Mouse (Mus musculus): Measurements from ENCODE around the gene Fbxl5. TPM values are rescaled to one million over a fixed set of nuclear protein-coding genes. Genes with fewer than 3 reads are reported as not detected.

The Fbxl5 gene
- polyA plus RNA-seq, 1 experiment from 2014 or later: 96.6 TPM

- no peaks in the 10 kb centered on the region for H3K27me3 ChIP-seq (ENCODE audit: control insufficient read depth, insufficient read depth, low read length)
- H3K4me2 ChIP-seq (ENCODE audit: low read depth, low read length): no peak overlapping the region
- H3K27ac ChIP-seq (ENCODE audit: low read depth, low read length): no peak overlapping the region
- no peak overlapping the region for H3K4me3 ChIP-seq (ENCODE audit: low read depth, low read length)
- H3K9ac ChIP-seq (replicated peaks; ENCODE audit: low read depth, low read length): no peak overlapping the region
- H3K9me3 ChIP-seq (ENCODE audit: control insufficient read depth, low read length): no peaks in the 10 kb centered on the region
- no peaks in the 10 kb centered on the region for H3K36me3 ChIP-seq (ENCODE audit: control insufficient read depth, insufficient read depth, low read length)
- no peaks in the 10 kb centered on the region for H3K4me1 ChIP-seq (ENCODE audit: control insufficient read depth, insufficient read depth, low read length)
- no peak for ATAC-seq (ENCODE audit: low read depth)
Observed at GRCm38 (mm10) chr5:43801253-43801652, 20.2 kb downstream of the Fbxl5 start.

DNA sequence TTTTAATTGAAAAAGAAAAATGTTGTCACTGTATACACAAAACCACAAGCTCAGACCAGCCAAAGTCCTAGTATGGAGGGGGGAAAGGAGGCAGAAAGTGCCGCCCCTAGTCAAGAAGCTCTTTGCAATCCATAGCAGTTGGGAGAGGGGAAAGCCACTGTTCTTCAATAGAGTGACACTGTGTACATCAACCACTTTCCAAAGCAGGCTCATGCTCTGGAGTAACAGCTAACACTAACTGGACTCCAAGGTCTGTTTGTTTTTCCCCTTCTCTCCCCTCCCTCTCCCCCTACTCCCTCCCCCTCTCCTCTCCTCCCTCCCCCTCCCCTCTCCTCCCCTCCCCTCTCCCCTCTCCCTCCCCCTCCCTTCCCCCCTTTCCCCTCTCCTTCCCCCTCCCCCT is 20.7 kb downstream of the Fbxl5 start:
- H3K4me2 ChIP-seq (ENCODE audit: low read depth, low read length): no peak overlapping the region
- no peaks in the 10 kb centered on the region for H3K36me3 ChIP-seq (ENCODE audit: control insufficient read depth, insufficient read depth, low read length)
- H3K4me3 ChIP-seq (ENCODE audit: low read depth, low read length): no peak overlapping the region
- H3K9me3 ChIP-seq (ENCODE audit: control insufficient read depth, low read length): no peaks in the 10 kb centered on the region
- H3K27me3 ChIP-seq (ENCODE audit: control insufficient read depth, insufficient read depth, low read length): no peaks in the 10 kb centered on the region
- no peak overlapping the region for H3K9ac ChIP-seq (replicated peaks; ENCODE audit: low read depth, low read length)
- WGBS: 79% methylated on average over 1 of the region's 1 CpGs
- H3K27ac ChIP-seq (ENCODE audit: low read depth, low read length): no peak overlapping the region
- H3K4me1 ChIP-seq (ENCODE audit: control insufficient read depth, insufficient read depth, low read length): no peaks in the 10 kb centered on the region
- ATAC-seq (ENCODE audit: low read depth): no peak

DNA sequence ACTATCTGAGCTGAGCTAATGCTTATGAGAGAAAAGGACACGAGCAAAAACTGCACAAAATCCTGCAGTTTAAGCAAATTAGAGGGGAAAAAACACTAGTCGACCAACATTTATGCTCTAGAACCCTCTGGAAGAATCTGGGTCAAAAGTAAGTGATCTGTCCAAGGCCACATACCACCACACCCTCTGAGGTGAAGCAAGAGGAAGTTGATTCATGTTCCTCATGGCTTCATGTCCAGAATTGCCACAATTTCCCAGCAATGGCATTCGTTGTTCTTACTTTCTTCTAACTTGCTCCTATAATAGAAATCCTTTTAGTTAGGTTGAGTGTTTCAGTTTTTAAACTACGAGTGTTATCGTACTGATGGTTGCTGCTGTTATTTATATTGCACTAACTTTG is 21.9 kb downstream of the Fbxl5 start:
- WGBS: 88% methylated on average over 5 of the region's 5 CpGs
- Histone ChIP-seq H3K4me2 (ENCODE audit: low read depth, low read length) (no peak overlapping the region), H3K27ac (ENCODE audit: low read depth, low read length) (no peak overlapping the region)

GRCm38 (mm10) chr5:43792354-43792753 is 29.1 kb downstream of the Fbxl5 start:
- no peaks in the 10 kb centered on the region for H3K9me3 ChIP-seq (ENCODE audit: control insufficient read depth, low read length)
- WGBS: 90% methylated on average over 5 of the region's 5 CpGs
- no peak overlapping the region for H3K27ac ChIP-seq (ENCODE audit: low read depth, low read length)
- H3K27me3 ChIP-seq (ENCODE audit: control insufficient read depth, insufficient read depth, low read length): no peaks in the 10 kb centered on the region
- no peak overlapping the region for H3K4me3 ChIP-seq (ENCODE audit: low read depth, low read length)
- H3K9ac ChIP-seq (replicated peaks; ENCODE audit: low read depth, low read length): no peak overlapping the region
- H3K4me2 ChIP-seq (ENCODE audit: low read depth, low read length): no peak overlapping the region
- no peaks in the 10 kb centered on the region for H3K4me1 ChIP-seq (ENCODE audit: control insufficient read depth, insufficient read depth, low read length)
- H3K36me3 ChIP-seq (ENCODE audit: control insufficient read depth, insufficient read depth, low read length): no peaks in the 10 kb centered on the region
- no peak for ATAC-seq (ENCODE audit: low read depth)

More for the DNA sequence above, 21.9 kb downstream of the Fbxl5 start:
- H3K27me3 ChIP-seq (ENCODE audit: control insufficient read depth, insufficient read depth, low read length): no peaks in the 10 kb centered on the region
- ATAC-seq (ENCODE audit: low read depth): no peak
- H3K4me1 ChIP-seq (ENCODE audit: control insufficient read depth, insufficient read depth, low read length): no peaks in the 10 kb centered on the region
- no peaks in the 10 kb centered on the region for H3K36me3 ChIP-seq (ENCODE audit: control insufficient read depth, insufficient read depth, low read length)
- no peak overlapping the region for H3K4me3 ChIP-seq (ENCODE audit: low read depth, low read length)
- H3K9ac ChIP-seq (replicated peaks; ENCODE audit: low read depth, low read length): no peak overlapping the region
- H3K9me3 ChIP-seq (ENCODE audit: control insufficient read depth, low read length): no peaks in the 10 kb centered on the region

DNA sequence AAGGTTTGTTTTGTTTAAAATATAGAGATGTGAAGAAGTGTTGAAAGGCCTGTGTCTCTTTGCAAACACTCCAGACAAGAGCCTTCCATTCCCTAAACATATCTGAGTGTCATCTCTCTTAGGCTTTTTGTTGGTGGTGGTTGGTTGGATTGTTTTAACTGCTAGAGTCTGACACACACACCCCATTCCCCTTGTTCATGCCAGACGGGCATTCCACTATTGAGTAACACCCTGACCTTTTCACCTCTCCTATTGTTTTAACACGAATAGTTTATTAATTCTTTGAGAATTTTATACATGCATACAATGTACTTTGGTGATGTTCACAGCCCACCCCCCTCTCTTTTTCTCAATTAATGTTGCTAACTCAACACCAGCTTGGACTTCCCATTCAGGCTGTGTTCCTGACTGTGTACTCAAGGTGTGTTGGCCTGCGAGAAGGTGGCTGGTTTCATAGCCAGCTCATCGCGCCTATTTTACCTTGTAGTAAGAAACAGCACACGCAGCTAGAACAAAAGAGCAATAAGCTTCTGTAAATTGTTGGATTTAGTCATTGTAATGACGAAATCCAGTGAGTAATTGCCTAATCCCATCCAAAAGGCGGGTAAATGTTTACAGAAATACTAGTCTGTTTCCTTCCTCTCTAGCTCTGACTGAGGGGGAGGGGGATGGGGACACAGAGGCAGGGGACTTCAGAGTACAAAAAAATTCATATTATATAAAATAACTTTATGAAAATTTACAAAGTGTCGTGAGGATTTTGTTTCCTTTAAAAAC is 33.3 kb downstream of the Fbxl5 start:
- ATAC-seq (ENCODE audit: low read depth): no peak
- 82% methylated on average over 9 of the region's 9 CpGs for WGBS
- Histone ChIP-seq H3K4me1 (ENCODE audit: control insufficient read depth, insufficient read depth, low read length) (no peaks in the 10 kb centered on the region), H3K27me3 (ENCODE audit: control insufficient read depth, insufficient read depth, low read length) (no peaks in the 10 kb centered on the region), H3K4me2 (ENCODE audit: low read depth, low read length) (no peak overlapping the region), H3K9me3 (ENCODE audit: control insufficient read depth, low read length) (no peaks in the 10 kb centered on the region), H3K9ac (replicated peaks; ENCODE audit: low read depth, low read length) (no peak overlapping the region), H3K27ac (ENCODE audit: low read depth, low read length) (no peak overlapping the region), H3K36me3 (ENCODE audit: control insufficient read depth, insufficient read depth, low read length) (no peaks in the 10 kb centered on the region), H3K4me3 (ENCODE audit: low read depth, low read length) (no peak overlapping the region)

- H3K9ac ChIP-seq (replicated peaks; ENCODE audit: low read depth, low read length): no peak overlapping the region
- 0 out of 2 replicates have a peak, but pooled peaks cover 4% of the 10 kb centered on the region for H3K4me1 ChIP-seq (ENCODE audit: control insufficient read depth, insufficient read depth, low read length)
- no peaks in the 10 kb centered on the region for H3K27me3 ChIP-seq (ENCODE audit: control insufficient read depth, insufficient read depth, low read length)
- WGBS: 93% methylated on average over 4 of the region's 4 CpGs
- no peak overlapping the region for H3K27ac ChIP-seq (ENCODE audit: low read depth, low read length)
- no peaks in the 10 kb centered on the region for H3K36me3 ChIP-seq (ENCODE audit: control insufficient read depth, insufficient read depth, low read length)
- no peaks in the 10 kb centered on the region for H3K9me3 ChIP-seq (ENCODE audit: control insufficient read depth, low read length)
- no peak overlapping the region for H3K4me3 ChIP-seq (ENCODE audit: low read depth, low read length)
- H3K4me2 ChIP-seq (ENCODE audit: low read depth, low read length): no peak overlapping the region
- no peak for ATAC-seq (ENCODE audit: low read depth)
Observed at GRCm38 (mm10) chr5:43786607-43787006, 34.8 kb downstream of the Fbxl5 start.

DNA sequence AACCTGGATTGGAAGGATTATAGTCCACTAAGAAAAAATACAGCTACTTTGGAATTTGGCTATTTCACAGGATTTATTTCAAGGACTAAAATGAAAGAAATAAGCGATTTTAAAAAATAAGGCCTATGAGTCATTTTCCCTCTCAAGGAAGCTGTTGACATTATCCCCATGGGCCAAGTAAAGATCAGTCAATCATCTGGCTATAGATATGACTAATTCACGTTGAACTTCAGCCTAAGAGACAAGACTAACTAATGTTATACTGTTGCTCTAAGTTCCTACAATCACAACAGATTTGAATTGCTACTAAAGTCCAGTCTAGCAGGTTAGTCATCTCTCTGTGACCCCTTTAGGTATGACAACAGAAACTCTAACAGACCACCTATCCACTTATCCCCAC is 37.4 kb downstream of the Fbxl5 start:
- H3K27ac ChIP-seq (ENCODE audit: low read depth, low read length): no peak overlapping the region
- WGBS: 85% methylated on average over 2 of the region's 2 CpGs
- H3K4me1 ChIP-seq (ENCODE audit: control insufficient read depth, insufficient read depth, low read length): peaks cover 9% of the 10 kb centered on the region

GRCm38 (mm10) chr5:43781977-43782930 is 39.2 kb downstream of the Fbxl5 start:
- Histone ChIP-seq H3K9ac (replicated peaks; ENCODE audit: low read depth, low read length) (peak overlapping the region; percentile 92), H3K4me1 (ENCODE audit: control insufficient read depth, insufficient read depth, low read length) (peaks cover 9% of the 10 kb centered on the region), H3K27ac (ENCODE audit: low read depth, low read length) (peak overlapping the region; percentile 99), H3K27me3 (ENCODE audit: control insufficient read depth, insufficient read depth, low read length) (no peaks in the 10 kb centered on the region), H3K36me3 (ENCODE audit: control insufficient read depth, insufficient read depth, low read length) (no peaks in the 10 kb centered on the region), H3K9me3 (ENCODE audit: control insufficient read depth, low read length) (no peaks in the 10 kb centered on the region), H3K4me3 (ENCODE audit: low read depth, low read length) (peak overlapping the region; percentile 83), H3K4me2 (ENCODE audit: low read depth, low read length) (peak overlapping the region; percentile 76)
- peak; percentile 95 for ATAC-seq (ENCODE audit: low read depth)
- 4% methylated on average over 41 of the region's 82 CpGs for WGBS

More for the DNA sequence above, 37.4 kb downstream of the Fbxl5 start:
- no peak for ATAC-seq (ENCODE audit: low read depth)
- Histone ChIP-seq H3K36me3 (ENCODE audit: control insufficient read depth, insufficient read depth, low read length) (no peaks in the 10 kb centered on the region), H3K9ac (replicated peaks; ENCODE audit: low read depth, low read length) (no peak overlapping the region), H3K4me3 (ENCODE audit: low read depth, low read length) (no peak overlapping the region), H3K27me3 (ENCODE audit: control insufficient read depth, insufficient read depth, low read length) (no peaks in the 10 kb centered on the region), H3K4me2 (ENCODE audit: low read depth, low read length) (no peak overlapping the region), H3K9me3 (ENCODE audit: control insufficient read depth, low read length) (no peaks in the 10 kb centered on the region)

Measured in neural tube, embryonic 14.5 days (tissue).